Mouse (Mus musculus): Measurements from ENCODE around the gene Brms1. TPM values are rescaled to one million over a fixed set of nuclear protein-coding genes. Genes with fewer than 3 reads are reported as not detected.

Brms1 gene
- polyA plus RNA-seq, 1 experiment from 2014 or later: 33.2 TPM

DNA sequence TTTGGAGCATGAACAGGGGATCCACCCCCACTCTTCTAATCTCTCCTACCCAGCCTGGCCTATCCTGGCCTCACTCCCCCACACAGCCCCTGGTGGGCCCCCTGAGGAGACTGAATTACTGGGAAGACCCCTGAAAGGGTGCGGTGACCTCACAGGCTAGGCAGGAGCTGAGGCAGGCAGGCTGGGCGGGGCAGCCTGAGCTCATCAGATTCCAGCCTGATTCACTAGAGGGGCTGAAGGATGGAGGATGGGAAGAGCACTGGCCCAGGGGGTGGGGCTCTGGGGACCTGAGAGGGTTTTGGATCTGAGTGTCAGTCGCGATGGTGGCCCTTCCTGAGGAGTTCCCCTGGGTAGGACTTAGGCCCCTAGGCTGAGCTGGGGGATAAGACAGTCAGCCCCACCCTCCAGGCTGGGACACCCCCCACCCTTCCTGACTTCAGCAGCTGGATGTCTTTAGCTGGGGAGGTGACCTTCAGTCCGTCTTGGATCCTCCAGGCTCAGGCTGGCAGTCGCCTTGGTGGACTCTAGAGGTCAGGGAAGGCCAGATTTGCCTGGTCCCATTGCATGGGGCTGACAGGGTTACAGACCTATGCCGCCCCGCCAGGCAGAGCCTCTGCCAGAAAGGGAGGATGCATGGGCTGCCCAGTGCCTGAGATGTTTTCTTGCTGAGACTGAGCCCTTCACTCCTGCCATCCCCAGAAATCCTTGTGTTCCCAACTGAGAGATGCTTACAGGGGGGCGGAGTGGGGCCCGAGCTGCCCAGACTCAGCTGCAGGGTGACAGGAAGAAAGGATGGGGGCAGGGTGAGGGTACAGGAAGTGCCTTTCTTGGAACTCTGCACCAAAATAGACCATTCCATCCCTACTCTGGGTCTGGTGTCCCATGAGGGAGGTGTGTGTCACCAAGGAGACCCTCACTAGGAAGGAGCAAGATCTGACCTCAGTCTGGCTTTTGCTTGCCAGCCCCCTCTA, 17.9 kb downstream of the Brms1 start:
- H3K27ac ChIP-seq (ENCODE audit: low read depth, low read length): peak overlapping the region; percentile 28; the same call in 1 of the 2 replicates

DNA sequence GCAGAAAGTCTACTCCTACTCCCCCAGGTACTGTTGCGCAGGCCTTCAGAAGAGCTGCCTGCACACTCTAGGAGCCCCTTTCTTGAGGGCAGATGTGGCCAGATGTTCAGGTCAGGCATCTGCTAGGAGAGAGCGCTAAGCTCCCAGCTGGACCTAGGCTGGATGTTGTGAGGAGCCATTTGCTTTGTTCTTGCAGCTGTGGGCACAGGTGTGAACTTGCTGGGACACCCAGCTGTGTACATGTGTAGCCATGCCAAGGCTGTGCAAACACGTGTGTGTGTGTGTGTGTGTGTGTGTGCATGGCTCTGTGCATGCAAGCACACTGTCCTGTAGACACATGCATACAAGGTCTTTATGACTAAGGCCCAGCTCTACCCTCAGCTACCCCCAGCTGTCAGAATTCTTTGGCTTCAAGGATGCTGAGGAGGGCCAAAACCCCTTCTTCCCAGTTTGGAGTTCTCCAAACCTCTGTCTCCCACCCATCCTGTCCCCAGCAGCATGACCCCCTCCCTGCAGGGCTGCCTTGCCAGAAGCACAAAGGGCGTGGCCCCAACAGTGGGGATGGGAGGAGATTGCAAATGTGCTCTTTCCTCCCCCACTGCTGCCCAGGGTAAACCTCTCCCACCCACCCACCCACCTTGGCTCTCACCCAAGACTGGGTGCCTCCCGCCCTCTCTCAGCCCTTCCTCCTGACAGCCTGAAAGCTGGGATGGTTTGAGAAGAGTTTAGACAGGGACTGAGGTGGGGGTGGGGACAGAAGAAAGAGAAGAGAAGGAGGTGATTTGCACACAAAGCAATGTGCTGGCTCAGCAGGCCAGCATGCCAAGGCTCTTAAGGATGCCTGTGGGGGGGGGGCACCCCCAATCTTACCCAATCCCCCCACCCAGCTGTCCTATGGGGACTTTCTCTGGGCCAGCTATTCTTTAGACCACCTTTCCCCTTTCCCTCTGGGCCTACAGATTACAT, 19.5 kb downstream of the Brms1 start:
- TF ChIP-seq CTCF (IDR thresholded peaks at IDR 0.05; ENCODE audit: low read depth): no peak
- H3K27ac ChIP-seq (ENCODE audit: low read depth, low read length): no peak overlapping the region
- H3K9me3 ChIP-seq (ENCODE audit: control insufficient read depth): no peaks in the 10 kb centered on the region
- H3K4me2 ChIP-seq (replicated peaks; ENCODE audit: low read depth): no peak overlapping the region
- H3K4me3 ChIP-seq (ENCODE audit: low read depth, low read length): no peak overlapping the region
- no peaks in the 10 kb centered on the region; the same call in 1 of the 2 replicates for H3K27me3 ChIP-seq (replicated peaks; ENCODE audit: control insufficient read depth, insufficient read depth, low read length)
- ATAC-seq: no peak
- H3K36me3 ChIP-seq (ENCODE audit: control insufficient read depth, insufficient read depth): no peaks in the 10 kb centered on the region
- H3K4me1 ChIP-seq (replicated peaks; ENCODE audit: control insufficient read depth, insufficient read depth, low read length): no peaks in the 10 kb centered on the region
- no peak overlapping the region for H3K9ac ChIP-seq (ENCODE audit: low read depth, low read length)
- WGBS: 37% methylated on average over 5 of the region's 5 CpGs

More for the DNA sequence above, 17.9 kb downstream of the Brms1 start:
- no peaks in the 10 kb centered on the region for H3K36me3 ChIP-seq (ENCODE audit: control insufficient read depth, insufficient read depth)
- no peaks in the 10 kb centered on the region for H3K4me1 ChIP-seq (replicated peaks; ENCODE audit: control insufficient read depth, insufficient read depth, low read length)
- no peaks in the 10 kb centered on the region; the same call in 1 of the 2 replicates for H3K27me3 ChIP-seq (replicated peaks; ENCODE audit: control insufficient read depth, insufficient read depth, low read length)
- ATAC-seq: no peak; the same call in 1 of the 2 replicates
- no peak overlapping the region for H3K4me3 ChIP-seq (ENCODE audit: low read depth, low read length)
- no peak for TF ChIP-seq CTCF (IDR thresholded peaks at IDR 0.05; ENCODE audit: low read depth)
- WGBS: 26% methylated on average over 10 of the region's 10 CpGs
- no peaks in the 10 kb centered on the region for H3K9me3 ChIP-seq (ENCODE audit: control insufficient read depth)
- no peak overlapping the region for H3K9ac ChIP-seq (ENCODE audit: low read depth, low read length)
- peak overlapping the region; percentile 17; the same call in 1 of the 2 replicates for H3K4me2 ChIP-seq (replicated peaks; ENCODE audit: low read depth)

DNA sequence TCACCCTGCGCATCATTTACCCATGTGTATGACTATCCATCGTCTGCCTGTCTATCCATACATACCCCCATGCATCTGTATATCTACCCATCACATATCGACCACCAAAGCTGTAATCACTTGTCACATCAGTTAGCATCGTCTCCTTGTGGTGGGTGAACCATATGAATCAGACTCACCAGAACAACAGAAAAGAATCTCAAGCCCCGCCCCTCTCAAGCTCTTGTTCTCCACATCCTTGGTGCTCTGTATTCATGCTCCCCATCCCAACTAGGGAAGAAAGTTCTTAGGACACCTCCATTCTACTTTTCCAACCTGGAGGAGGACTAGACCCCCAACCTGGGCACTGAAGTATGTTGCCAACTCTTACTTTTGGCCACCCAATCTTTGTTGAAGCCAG, 20.9 kb downstream of the Brms1 start:
- no peak for TF ChIP-seq CTCF (IDR thresholded peaks at IDR 0.05; ENCODE audit: low read depth)
- H3K4me1 ChIP-seq (replicated peaks; ENCODE audit: control insufficient read depth, insufficient read depth, low read length): no peaks in the 10 kb centered on the region
- no peak overlapping the region for H3K4me3 ChIP-seq (ENCODE audit: low read depth, low read length)
- H3K9ac ChIP-seq (ENCODE audit: low read depth, low read length): no peak overlapping the region
- 83% methylated on average over 5 of the region's 5 CpGs for WGBS
- H3K27me3 ChIP-seq (replicated peaks; ENCODE audit: control insufficient read depth, insufficient read depth, low read length): peaks cover 3% of the 10 kb centered on the region
- no peak for ATAC-seq
- H3K9me3 ChIP-seq (ENCODE audit: control insufficient read depth): no peaks in the 10 kb centered on the region
- H3K36me3 ChIP-seq (ENCODE audit: control insufficient read depth, insufficient read depth): no peaks in the 10 kb centered on the region
- no peak overlapping the region for H3K27ac ChIP-seq (ENCODE audit: low read depth, low read length)
- H3K4me2 ChIP-seq (replicated peaks; ENCODE audit: low read depth): no peak overlapping the region

- no peak overlapping the region for H3K4me2 ChIP-seq (replicated peaks; ENCODE audit: low read depth)
- no peak for ATAC-seq
- H3K4me1 ChIP-seq (replicated peaks; ENCODE audit: control insufficient read depth, insufficient read depth, low read length): no peaks in the 10 kb centered on the region
- TF ChIP-seq CTCF (IDR thresholded peaks at IDR 0.05; ENCODE audit: low read depth): no peak
- no peak overlapping the region for H3K27ac ChIP-seq (ENCODE audit: low read depth, low read length)
- H3K4me3 ChIP-seq (ENCODE audit: low read depth, low read length): no peak overlapping the region
- H3K27me3 ChIP-seq (replicated peaks; ENCODE audit: control insufficient read depth, insufficient read depth, low read length): peaks cover 8% of the 10 kb centered on the region
- H3K36me3 ChIP-seq (ENCODE audit: control insufficient read depth, insufficient read depth): no peaks in the 10 kb centered on the region
- no peaks in the 10 kb centered on the region for H3K9me3 ChIP-seq (ENCODE audit: control insufficient read depth)
- no peak overlapping the region for H3K9ac ChIP-seq (ENCODE audit: low read depth, low read length)
- 68% methylated on average over 6 of the region's 6 CpGs for WGBS
Observed at GRCm38 (mm10) chr19:5062446-5062845, 21.3 kb downstream of the Brms1 start.

DNA sequence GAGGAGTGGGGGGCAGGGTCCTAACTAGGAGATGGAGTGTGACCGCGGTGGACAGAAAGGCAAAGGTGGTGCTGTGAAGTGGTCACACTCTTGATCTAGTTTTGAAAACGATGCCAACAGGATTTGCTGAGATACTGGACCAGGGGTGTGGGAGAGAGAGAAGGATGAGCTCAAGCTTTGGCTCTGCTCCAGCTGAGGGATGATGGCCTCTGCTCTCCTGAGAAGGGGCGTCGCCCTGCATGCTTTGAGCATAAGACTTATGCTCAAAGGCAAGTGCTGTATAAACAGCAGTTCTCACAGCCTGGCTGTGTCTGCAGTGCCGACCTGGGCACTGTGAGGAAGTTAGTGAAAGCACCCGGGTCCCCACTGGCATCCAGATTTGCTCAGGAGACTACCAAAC, 23.9 kb downstream of the Brms1 start:
- H3K4me3 ChIP-seq (ENCODE audit: low read depth, low read length): no peak overlapping the region
- H3K27me3 ChIP-seq (replicated peaks; ENCODE audit: control insufficient read depth, insufficient read depth, low read length): peaks cover 29% of the 10 kb centered on the region
- no peak overlapping the region for H3K9ac ChIP-seq (ENCODE audit: low read depth, low read length)
- no peaks in the 10 kb centered on the region for H3K4me1 ChIP-seq (replicated peaks; ENCODE audit: control insufficient read depth, insufficient read depth, low read length)
- no peaks in the 10 kb centered on the region for H3K36me3 ChIP-seq (ENCODE audit: control insufficient read depth, insufficient read depth)
- H3K27ac ChIP-seq (ENCODE audit: low read depth, low read length): no peak overlapping the region
- no peak for ATAC-seq
- H3K4me2 ChIP-seq (replicated peaks; ENCODE audit: low read depth): no peak overlapping the region
- no peak for TF ChIP-seq CTCF (IDR thresholded peaks at IDR 0.05; ENCODE audit: low read depth)
- 38% methylated on average over 7 of the region's 7 CpGs for WGBS
- no peaks in the 10 kb centered on the region for H3K9me3 ChIP-seq (ENCODE audit: control insufficient read depth)

Data from intestine, postnatal 0 days (tissue).